ENCODE assay signal across 23 mouse cellular contexts in the genomic region with DNA sequence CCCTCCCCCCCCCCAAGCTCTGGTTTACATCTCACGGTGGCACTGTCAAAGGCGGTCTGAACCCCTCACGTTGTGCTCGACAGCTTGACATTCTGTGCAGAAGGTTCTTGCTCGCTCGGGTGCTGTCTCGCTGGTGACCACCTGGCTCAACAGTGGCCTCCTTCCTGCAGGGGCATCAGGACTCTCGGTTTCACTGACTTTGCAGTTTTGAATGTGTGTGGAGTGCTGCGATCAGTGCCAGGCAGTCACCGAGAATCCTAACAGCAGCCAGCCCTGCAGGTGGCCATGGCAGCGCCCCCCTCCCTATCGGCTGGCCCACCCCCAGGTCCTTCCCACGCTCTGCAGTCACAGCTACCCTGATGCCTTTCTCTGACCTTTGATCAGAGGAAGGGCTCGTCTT. TPM values are rescaled to one million over a fixed set of nuclear protein-coding genes. Genes with fewer than 3 reads are reported as not detected.
DNase-seq lines count a peak whose midpoint lies in the region; ATAC-seq and TF ChIP-seq lines count a peak whose summit lies in the region.
"Had no signal": no experiment of that assay in that cellular context is flagged by ENCODE, and none has a peak within 500 bp of the region (broad histone marks: within the 10 kb centered on the region; RNA-seq: fewer than 3 reads in every experiment).

No protein-coding gene starts in this region.

- peaks cover 11% of the 10 kb centered on the region; the same call in 1 of the 2 replicates for H3K27me3 ChIP-seq in hindbrain, embryonic 10.5 days (ENCODE audit: insufficient read depth, poor library complexity, severe bottlenecking)
- no peaks in the 10 kb centered on the region for H3K27me3 ChIP-seq in hindbrain, embryonic 14.5 days (ENCODE audit: control insufficient read depth, insufficient read depth, low read length)
- H3K27me3 ChIP-seq in lung, embryonic 14.5 days (ENCODE audit: insufficient read depth, low read length) = no peaks in the 10 kb centered on the region
- H3K27me3 ChIP-seq: forebrain, embryonic 15.5 days; kidney, embryonic 15.5 days; neural tube, embryonic 12.5 days; stomach, embryonic 15.5 days had no signal

- no peak overlapping the region for H3K9ac ChIP-seq in hindbrain, embryonic 14.5 days
- no peak overlapping the region for H3K9ac ChIP-seq in lung, embryonic 14.5 days
- H3K9ac ChIP-seq: forebrain, embryonic 15.5 days; kidney, embryonic 15.5 days; liver, embryonic 15.5 days; neural tube, embryonic 12.5 days; stomach, embryonic 15.5 days had no signal

- peaks cover 16% of the 10 kb centered on the region for H3K4me1 ChIP-seq in hindbrain, embryonic 10.5 days (replicated peaks)
- H3K4me1 ChIP-seq in hindbrain, embryonic 14.5 days (replicated peaks; ENCODE audit: control insufficient read depth, insufficient read depth, low read length) = 0 out of 2 replicates have a peak, but pooled peaks cover 5% of the 10 kb centered on the region
- H3K4me1 ChIP-seq in lung, embryonic 14.5 days (ENCODE audit: insufficient read depth) = peaks cover 9% of the 10 kb centered on the region; the same call in 1 of the 2 replicates
- H3K4me1 ChIP-seq: neural tube, embryonic 12.5 days; stomach, embryonic 15.5 days had no signal

- TF ChIP-seq POLR2A in brain, embryonic 14.5 days (IDR thresholded peaks at IDR 0.05; ENCODE audit: borderline replicate concordance, extremely low read depth, insufficient read depth, insufficient read length, poor library complexity, severe bottlenecking) = no peak

- no peaks in the 10 kb centered on the region for H3K36me3 ChIP-seq in hindbrain, embryonic 10.5 days
- no peaks in the 10 kb centered on the region for H3K36me3 ChIP-seq in hindbrain, embryonic 14.5 days (replicated peaks; ENCODE audit: control insufficient read depth, insufficient read depth)
- H3K36me3 ChIP-seq in lung, embryonic 14.5 days (ENCODE audit: insufficient read depth) = no peaks in the 10 kb centered on the region
- H3K36me3 ChIP-seq: embryonic facial prominence, embryonic 10.5 days; forebrain, embryonic 15.5 days; kidney, embryonic 15.5 days; liver, embryonic 15.5 days; neural tube, embryonic 12.5 days; stomach, embryonic 15.5 days had no signal

- H3K4me2 ChIP-seq in hindbrain, embryonic 14.5 days (replicated peaks) = no peak overlapping the region
- 0 out of 2 replicates have a peak overlapping the region, but pooled peaks have one; percentile 15 for H3K4me2 ChIP-seq in lung, embryonic 14.5 days
- H3K4me2 ChIP-seq: forebrain, embryonic 15.5 days; kidney, embryonic 15.5 days; liver, embryonic 15.5 days; neural tube, embryonic 12.5 days; stomach, embryonic 15.5 days had no signal

- no peaks in the 10 kb centered on the region for H3K9me3 ChIP-seq in hindbrain, embryonic 10.5 days
- no peaks in the 10 kb centered on the region for H3K9me3 ChIP-seq in hindbrain, embryonic 14.5 days (ENCODE audit: control insufficient read depth, low read length)
- H3K9me3 ChIP-seq in lung, embryonic 14.5 days (ENCODE audit: low read depth, low read length) = no peaks in the 10 kb centered on the region
- H3K9me3 ChIP-seq: embryonic facial prominence, embryonic 10.5 days; forebrain, embryonic 15.5 days; kidney, embryonic 15.5 days; liver, embryonic 15.5 days; neural tube, embryonic 12.5 days; stomach, embryonic 15.5 days had no signal

- peak; percentile 27 to 36 for DNase-seq in cerebellum, postnatal 14 days
- DNase-seq in cerebellum, adult 11-12 months = no peak
- DNase-seq in hindbrain, embryonic 10.5 days (ENCODE audit: low spot score) = no peak
- DNase-seq in hindbrain, embryonic 14.5 days (ENCODE audit: low spot score) = no peak
- DNase-seq in lung, embryonic 14.5 days = no peak
- no peak for DNase-seq in lung, postnatal 4 days
- peak; percentile 32 for DNase-seq in brain, embryonic 14.5 days (ENCODE audit: low read depth)
- DNase-seq in right cerebral cortex, adult 2 months (ENCODE audit: low spot score in 2 of 2) = no peak
- DNase-seq: adrenal gland, postnatal 10 days; cerebellum, adult 9-10 months; heart, postnatal 10 days; kidney, postnatal 4 days; liver; right cerebral cortex, postnatal 4 days; thymus, adult 18-20 months had no signal

- TF ChIP-seq CTCF in lung, embryonic 14.5 days (IDR thresholded peaks at IDR 0.05; ENCODE audit: low read depth) = no peak
- TF ChIP-seq CTCF in brain, embryonic 14.5 days (IDR thresholded peaks at IDR 0.05; ENCODE audit: borderline replicate concordance, extremely low read depth, insufficient read depth, insufficient read length) = no peak

- peak overlapping the region; percentile 40; the same call in 1 of the 2 replicates for H3K27ac ChIP-seq in hindbrain, embryonic 10.5 days
- no peak overlapping the region for H3K27ac ChIP-seq in hindbrain, embryonic 14.5 days
- no peak overlapping the region for H3K27ac ChIP-seq in lung, embryonic 14.5 days (ENCODE audit: low read depth)
- H3K27ac ChIP-seq: embryonic facial prominence, embryonic 10.5 days; forebrain, embryonic 15.5 days; kidney, embryonic 15.5 days; liver, embryonic 15.5 days; macrophage; neural tube, embryonic 12.5 days; stomach, embryonic 15.5 days had no signal

- no peak for ATAC-seq in hindbrain, embryonic 14.5 days (ENCODE audit: low FRiP score)
- no peak for ATAC-seq in lung, embryonic 14.5 days (ENCODE audit: insufficient read depth)
- ATAC-seq: forebrain, embryonic 15.5 days; intestine, postnatal 0 days had no signal

- 39% methylated on average over 14 of the region's 14 CpGs for WGBS in hindbrain, embryonic 10.5 days
- WGBS in hindbrain, embryonic 14.5 days = 36% methylated on average over 14 of the region's 14 CpGs
- WGBS in lung, embryonic 14.5 days = 37% methylated on average over 14 of the region's 14 CpGs

- no peak overlapping the region for H3K4me3 ChIP-seq in hindbrain, embryonic 10.5 days
- H3K4me3 ChIP-seq in hindbrain, embryonic 14.5 days (replicated peaks; ENCODE audit: low read length) = no peak overlapping the region
- H3K4me3 ChIP-seq in lung, embryonic 14.5 days (ENCODE audit: low read depth, low read length) = no peak overlapping the region
- H3K4me3 ChIP-seq: embryonic facial prominence, embryonic 10.5 days; forebrain, embryonic 15.5 days; kidney, embryonic 15.5 days; liver, embryonic 15.5 days; neural tube, embryonic 12.5 days; stomach, embryonic 15.5 days had no signal

RNA-seq across cellular contexts. Expression of a gene that starts 4.5 kb away (rescaled TPM):
- 1.6 and 2.2 TPM in 2 replicates for polyA plus RNA-seq in hindbrain, embryonic 10.5 days (2016; fragmentation: Nextera tagmentation; extraction: Ambion mirVana)
- 1.8 and 2.2 TPM in 2 replicates for polyA plus RNA-seq in hindbrain, embryonic 14.5 days (2014; fragmentation: Nextera tagmentation; extraction: Ambion mirVana)
- 7.7 and 10.8 TPM in 2 replicates for polyA plus RNA-seq in lung, embryonic 14.5 days (2014; fragmentation: Nextera tagmentation; extraction: Ambion mirVana)
- polyA plus RNA-seq in brain, embryonic 14.5 days (2012; rRNA removed) = 0.48 and 1.4 TPM in 2 replicates

Comparison
In these comparisons a context has a peak if more than half of its experiments do, and no peak if none do; other contexts are left out.
1. DNase-seq: peak in cerebellum, postnatal 14 days (2 of 2) and brain, embryonic 14.5 days (single experiment); none in cerebellum, adult 11-12 months (single experiment), hindbrain, embryonic 10.5 days (single experiment), hindbrain, embryonic 14.5 days (single experiment), lung, embryonic 14.5 days (single experiment), lung, postnatal 4 days (0 of 2) and right cerebral cortex, adult 2 months (0 of 2).